Mouse (Mus musculus): ENCODE results near the gene Slc44a4. TPM values are rescaled to one million over a fixed set of nuclear protein-coding genes. Genes with fewer than 3 reads are reported as not detected.

Slc44a4 gene
- polyA plus RNA-seq (2012; rRNA removed): 0.33 and 0.59 TPM in 2 replicates

GRCm38 (mm10) chr17:34913930-34914665, at the start of gene Slc44a4:
Gene Slc44a4 (plus strand): TSS chr17:34914466.
- no peaks in the 10 kb centered on the region for H3K27me3 ChIP-seq (ENCODE audit: control insufficient read depth, insufficient read depth, low read length)
- no peak for DNase-seq
- WGBS: 90% methylated on average over 18 of the region's 18 CpGs
- no peaks in the 10 kb centered on the region for H3K4me1 ChIP-seq (replicated peaks; ENCODE audit: control insufficient read depth, insufficient read depth, low read length)
- no peak within 1 kb of the TSS for H3K27ac ChIP-seq (ENCODE audit: control insufficient read depth, insufficient read depth, low read length)
- peaks cover 43% of the 10 kb centered on the region for H3K36me3 ChIP-seq (ENCODE audit: control insufficient read depth, insufficient read depth, low read length)
- TF ChIP-seq CTCF (IDR thresholded peaks at IDR 0.05; ENCODE audit: borderline replicate concordance, control insufficient read depth, extremely low read depth, insufficient read depth, low read length, poor library complexity) (no peak), POLR2A (IDR thresholded peaks at IDR 0.05; ENCODE audit: control insufficient read depth, extremely low read depth, insufficient read depth, low read length, poor library complexity) (no peak)
- H3K4me3 ChIP-seq (ENCODE audit: control insufficient read depth, insufficient read depth, low read length): no peak within 1 kb of the TSS

GRCm38 (mm10) chr17:34865981-34866380, 48.3 kb upstream of the Slc44a4 start:
- Histone ChIP-seq H3K36me3 (ENCODE audit: control insufficient read depth, insufficient read depth, low read length) (no peaks in the 10 kb centered on the region), H3K27me3 (ENCODE audit: control insufficient read depth, insufficient read depth, low read length) (no peaks in the 10 kb centered on the region), H3K27ac (ENCODE audit: control insufficient read depth, insufficient read depth, low read length) (no peak overlapping the region), H3K4me1 (replicated peaks; ENCODE audit: control insufficient read depth, insufficient read depth, low read length) (peaks cover 2% of the 10 kb centered on the region; the same call in 1 of the 2 replicates), H3K4me3 (ENCODE audit: control insufficient read depth, insufficient read depth, low read length) (no peak overlapping the region)
- 60% methylated on average over 7 of the region's 7 CpGs for WGBS
- TF ChIP-seq POLR2A (IDR thresholded peaks at IDR 0.05; ENCODE audit: control insufficient read depth, extremely low read depth, insufficient read depth, low read length, poor library complexity) (no peak), CTCF (IDR thresholded peaks at IDR 0.05; ENCODE audit: borderline replicate concordance, control insufficient read depth, extremely low read depth, insufficient read depth, low read length, poor library complexity) (no peak)
- DNase-seq: no peak

GRCm38 (mm10) chr17:34874321-34874720, 39.9 kb upstream of the Slc44a4 start:
- Histone ChIP-seq H3K4me3 (ENCODE audit: control insufficient read depth, insufficient read depth, low read length) (no peak overlapping the region), H3K27ac (ENCODE audit: control insufficient read depth, insufficient read depth, low read length) (no peak overlapping the region), H3K36me3 (ENCODE audit: control insufficient read depth, insufficient read depth, low read length) (no peaks in the 10 kb centered on the region), H3K27me3 (ENCODE audit: control insufficient read depth, insufficient read depth, low read length) (no peaks in the 10 kb centered on the region), H3K4me1 (replicated peaks; ENCODE audit: control insufficient read depth, insufficient read depth, low read length) (no peaks in the 10 kb centered on the region; the same call in 1 of the 2 replicates)
- no peak for DNase-seq
- WGBS: 96% methylated on average over 6 of the region's 6 CpGs
- TF ChIP-seq CTCF (IDR thresholded peaks at IDR 0.05; ENCODE audit: borderline replicate concordance, control insufficient read depth, extremely low read depth, insufficient read depth, low read length, poor library complexity) (no peak), POLR2A (IDR thresholded peaks at IDR 0.05; ENCODE audit: control insufficient read depth, extremely low read depth, insufficient read depth, low read length, poor library complexity) (no peak)

- H3K27ac ChIP-seq (ENCODE audit: control insufficient read depth, insufficient read depth, low read length): no peak within 1 kb of the TSS
- 45% methylated on average over 11 of the region's 11 CpGs for WGBS
These were observed 34.9 kb upstream of the Slc44a4 start, which contains the start of gene Zbtb12 for GRCm38 (mm10) chr17:34879336-34879879. Gene Zbtb12 (plus strand): TSS chr17:34879483.

GRCm38 (mm10) chr17:34881166-34881565, 33.1 kb upstream of the Slc44a4 start:
- no peak for DNase-seq
- Histone ChIP-seq H3K36me3 (ENCODE audit: control insufficient read depth, insufficient read depth, low read length) (no peaks in the 10 kb centered on the region), H3K4me1 (replicated peaks; ENCODE audit: control insufficient read depth, insufficient read depth, low read length) (peaks cover 9% of the 10 kb centered on the region), H3K27ac (ENCODE audit: control insufficient read depth, insufficient read depth, low read length) (no peak overlapping the region), H3K27me3 (ENCODE audit: control insufficient read depth, insufficient read depth, low read length) (no peaks in the 10 kb centered on the region), H3K4me3 (ENCODE audit: control insufficient read depth, insufficient read depth, low read length) (no peak overlapping the region)
- TF ChIP-seq CTCF (IDR thresholded peaks at IDR 0.05; ENCODE audit: borderline replicate concordance, control insufficient read depth, extremely low read depth, insufficient read depth, low read length, poor library complexity) (no peak), POLR2A (IDR thresholded peaks at IDR 0.05; ENCODE audit: control insufficient read depth, extremely low read depth, insufficient read depth, low read length, poor library complexity) (no peak)

More at GRCm38 (mm10) chr17:34879336-34879879, 34.9 kb upstream of the Slc44a4 start, which contains the start of gene Zbtb12:
- TF ChIP-seq CTCF (IDR thresholded peaks at IDR 0.05; ENCODE audit: borderline replicate concordance, control insufficient read depth, extremely low read depth, insufficient read depth, low read length, poor library complexity) (no peak), POLR2A (IDR thresholded peaks at IDR 0.05; ENCODE audit: control insufficient read depth, extremely low read depth, insufficient read depth, low read length, poor library complexity) (no peak)
- no peak for DNase-seq
- Histone ChIP-seq H3K27me3 (ENCODE audit: control insufficient read depth, insufficient read depth, low read length) (no peaks in the 10 kb centered on the region), H3K4me3 (ENCODE audit: control insufficient read depth, insufficient read depth, low read length) (peak within 1 kb of the TSS; percentile 18; the same call in 1 of the 2 replicates), H3K36me3 (ENCODE audit: control insufficient read depth, insufficient read depth, low read length) (no peaks in the 10 kb centered on the region), H3K4me1 (replicated peaks; ENCODE audit: control insufficient read depth, insufficient read depth, low read length) (peaks cover 9% of the 10 kb centered on the region)

GRCm38 (mm10) chr17:34881683-34882310, 32.5 kb upstream of the Slc44a4 start, which contains the start of gene Gm20547:
Gene Gm20547 (minus strand): TSS chr17:34882042.
- no peak within 1 kb of the TSS for H3K4me3 ChIP-seq (ENCODE audit: control insufficient read depth, insufficient read depth, low read length)
- no peaks in the 10 kb centered on the region for H3K27me3 ChIP-seq (ENCODE audit: control insufficient read depth, insufficient read depth, low read length)
- peaks cover 9% of the 10 kb centered on the region for H3K4me1 ChIP-seq (replicated peaks; ENCODE audit: control insufficient read depth, insufficient read depth, low read length)
- DNase-seq: no peak
- TF ChIP-seq POLR2A (IDR thresholded peaks at IDR 0.05; ENCODE audit: control insufficient read depth, extremely low read depth, insufficient read depth, low read length, poor library complexity) (no peak), CTCF (IDR thresholded peaks at IDR 0.05; ENCODE audit: borderline replicate concordance, control insufficient read depth, extremely low read depth, insufficient read depth, low read length, poor library complexity) (no peak)
- 93% methylated on average over 14 of the region's 15 CpGs for WGBS
- no peak within 1 kb of the TSS for H3K27ac ChIP-seq (ENCODE audit: control insufficient read depth, insufficient read depth, low read length)
- H3K36me3 ChIP-seq (ENCODE audit: control insufficient read depth, insufficient read depth, low read length): no peaks in the 10 kb centered on the region
